Mouse (Mus musculus): ENCODE results near the gene Zfr. TPM values are rescaled to one million over a fixed set of nuclear protein-coding genes. Genes with fewer than 3 reads are reported as not detected.

Zfr gene
- 100 to 1,000 TPM; 227 to 235 TPM for total RNA-seq (2021)

DNA sequence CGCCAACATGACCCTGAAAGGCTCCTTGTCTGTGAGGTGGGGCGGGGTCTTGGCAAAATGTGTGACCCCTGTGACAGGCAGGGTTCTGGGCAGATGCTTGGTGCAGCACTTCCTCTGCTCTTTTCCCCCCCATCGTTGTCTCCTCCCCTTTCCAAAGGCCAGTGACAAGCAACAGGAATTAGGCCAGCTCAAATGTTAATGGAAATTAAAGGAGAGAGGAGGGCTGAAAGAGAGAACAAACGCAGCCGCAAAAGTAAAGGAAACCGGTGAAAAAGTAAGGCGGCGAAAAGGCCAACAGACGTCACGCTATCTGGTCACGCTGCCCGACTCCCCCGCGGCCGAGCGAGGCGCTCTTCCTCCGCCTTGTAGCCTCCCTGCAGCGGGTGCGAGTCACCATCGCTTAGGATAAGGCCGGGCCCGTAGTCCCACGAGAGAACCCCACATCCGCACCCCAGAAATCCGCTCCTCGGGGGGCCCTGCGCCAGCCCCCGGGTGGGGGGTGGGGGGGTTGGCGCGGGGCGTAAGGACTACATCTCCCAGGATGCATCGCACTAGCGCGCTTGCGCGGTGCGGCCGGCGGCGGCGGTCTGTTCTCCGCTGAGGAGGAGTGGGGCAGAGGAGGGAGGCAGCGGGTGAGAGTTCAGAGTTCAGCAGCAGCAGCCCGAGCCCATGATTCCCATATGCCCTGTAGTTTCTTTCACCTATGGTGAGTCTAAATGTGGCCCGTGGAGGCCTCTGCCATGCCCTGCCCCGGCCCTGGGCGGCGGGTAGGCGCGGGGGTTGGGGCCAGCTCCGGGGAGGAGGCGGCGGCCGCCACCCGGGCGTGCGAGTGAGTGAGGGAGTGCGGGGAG lies at the start of gene Zfr:
TSS of gene Zfr (plus strand) at position 590 of the 851 bp plus-strand sequence.
- intact Hi-C loops (cut with DNase I): loop anchor here (10.0 kb wide), 1 partner anchor 123 kb away; the partner anchor contains the start of gene Sub1
- peak; percentile 95 for DNase-seq

DNA sequence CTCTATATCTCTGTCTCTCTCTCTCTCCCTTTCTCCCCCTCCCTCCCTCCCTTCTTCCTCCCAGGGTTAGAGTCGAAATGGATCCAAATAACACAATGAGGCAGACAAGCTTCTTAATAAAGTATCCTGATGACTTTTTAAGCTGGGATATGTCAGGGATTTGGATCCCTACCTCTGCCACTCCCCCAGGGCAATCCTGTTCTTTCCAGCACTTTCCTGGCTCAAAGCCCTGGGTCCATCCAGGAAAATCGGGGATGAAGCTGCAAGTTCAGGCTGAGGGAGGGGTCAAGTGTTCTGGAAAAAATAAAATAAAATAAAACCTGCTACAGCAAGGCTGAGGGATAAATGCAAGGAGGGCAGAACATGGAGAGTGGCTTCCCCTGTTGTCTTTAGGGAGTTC lies 49.7 kb upstream of the Zfr start:
- intact Hi-C loops (cut with DNase I): no loop called here
- no peak for DNase-seq

DNA sequence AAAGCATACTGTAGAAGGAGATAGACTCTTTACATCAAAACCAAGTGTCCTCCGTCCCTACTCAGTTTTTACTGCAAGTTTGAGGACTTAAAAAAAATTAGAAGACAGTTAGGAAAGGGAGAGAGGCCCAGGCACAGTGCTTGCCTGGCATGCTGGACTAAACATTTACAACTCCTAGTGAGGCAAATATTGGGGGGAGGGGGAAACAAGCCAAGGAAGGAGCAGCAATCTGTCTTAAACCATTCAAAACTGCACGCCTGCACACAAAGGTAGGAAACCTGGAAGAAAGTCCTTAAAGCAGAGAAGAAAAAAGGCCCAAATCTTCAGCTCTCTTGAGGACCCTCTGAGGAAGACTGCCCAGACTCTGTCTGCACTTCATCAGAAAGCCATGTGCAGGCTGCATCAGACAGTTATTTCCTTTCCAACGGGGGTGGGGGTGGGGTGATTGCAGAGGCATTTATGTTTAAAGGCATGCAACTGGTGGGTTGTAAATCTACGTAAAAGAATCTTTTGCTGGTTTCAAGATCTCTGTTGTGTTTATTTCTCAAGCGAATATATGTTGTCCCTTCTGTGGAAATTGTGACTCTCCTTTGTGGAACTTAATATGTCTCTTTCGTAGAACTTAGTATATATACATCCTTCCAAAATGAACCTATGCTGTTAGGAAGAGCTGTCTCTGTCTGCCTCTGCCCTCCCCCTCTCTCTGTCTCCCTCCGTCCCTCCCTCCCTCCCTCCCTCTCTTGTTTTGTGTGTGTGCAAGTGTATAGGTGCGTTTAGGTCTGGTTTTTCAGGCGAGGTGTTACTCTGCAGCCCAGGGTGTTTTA lies 49.0 kb upstream of the Zfr start:
- no peak for DNase-seq
- intact Hi-C loops (cut with DNase I): no loop called here

DNA sequence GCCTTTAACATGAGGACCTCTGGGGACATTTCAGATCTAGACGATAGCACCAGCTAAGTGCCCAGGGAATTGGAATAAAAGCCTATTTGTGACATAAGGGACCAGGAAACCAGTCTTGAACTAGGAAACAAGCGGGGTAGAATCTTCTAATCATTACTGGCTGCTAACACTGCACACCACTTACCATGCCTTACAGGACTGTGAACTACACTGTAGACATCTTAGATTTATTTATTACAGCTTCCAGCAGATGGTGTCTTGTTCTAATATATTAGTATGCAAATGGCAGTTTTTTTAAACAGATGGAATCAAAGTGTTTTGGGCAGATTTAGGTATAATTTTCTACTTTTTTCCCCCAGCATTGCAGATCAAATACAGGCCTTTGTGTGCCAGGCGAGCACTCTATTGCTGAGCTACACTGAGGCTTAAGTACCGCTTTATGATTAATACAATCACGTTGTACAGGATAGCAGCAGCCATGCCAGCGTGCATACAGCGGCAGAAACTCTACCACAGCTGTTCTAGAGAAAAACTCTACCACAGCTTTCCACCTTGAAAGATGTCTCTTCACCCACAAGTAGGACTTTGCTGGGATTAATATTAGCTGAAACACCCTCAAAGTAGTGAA lies 44.8 kb upstream of the Zfr start:
- intact Hi-C loops (cut with DNase I): loop anchor here (5.0 kb wide), 1 partner anchor 76 kb away; the partner anchor contains the start of gene Sub1
- DNase-seq: no peak

DNA sequence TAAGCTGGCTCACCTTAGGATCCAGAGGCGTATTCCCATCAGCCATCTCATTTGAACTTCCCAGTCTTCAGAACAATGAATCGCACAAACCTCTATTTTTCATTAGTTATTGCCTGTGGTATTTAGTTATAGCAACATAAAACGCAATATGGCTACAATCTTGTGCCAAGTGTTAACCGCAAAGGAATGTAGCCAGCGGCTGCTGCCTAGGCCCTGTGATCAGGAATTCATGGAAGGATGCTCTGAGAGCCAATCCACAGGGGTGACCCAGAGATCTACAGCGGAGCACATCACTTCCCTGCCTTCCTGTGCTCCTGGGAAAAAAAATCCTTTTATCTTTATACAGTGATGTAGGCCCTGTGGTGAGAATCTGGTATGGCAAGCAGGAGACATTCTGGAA lies 43.2 kb upstream of the Zfr start:
- intact Hi-C loops (cut with DNase I): loop anchor here (5.0 kb wide), 1 partner anchor 77 kb away; the partner anchor contains the start of gene Sub1
- DNase-seq: no peak

DNA sequence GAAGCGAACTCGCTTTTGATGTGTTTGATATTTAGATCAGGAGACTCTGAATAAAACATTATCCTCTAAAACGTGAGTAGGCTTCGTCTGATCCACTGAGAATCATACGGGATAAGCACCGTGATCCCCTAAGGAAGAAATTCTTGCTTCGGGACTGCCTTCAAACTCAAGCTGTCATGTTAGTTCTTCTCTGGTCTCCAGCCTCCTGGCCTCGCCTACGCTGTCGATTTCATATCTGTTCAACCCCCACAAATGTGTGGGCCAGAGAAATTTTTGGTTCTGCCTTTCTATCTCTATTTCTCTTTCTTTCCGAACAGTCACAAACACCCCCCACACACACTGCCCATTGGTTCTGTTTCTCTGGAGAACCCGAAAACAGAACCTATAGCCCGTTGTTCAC lies 35.3 kb upstream of the Zfr start:
- no peak for DNase-seq
- intact Hi-C loops (cut with DNase I): no loop called here

DNA sequence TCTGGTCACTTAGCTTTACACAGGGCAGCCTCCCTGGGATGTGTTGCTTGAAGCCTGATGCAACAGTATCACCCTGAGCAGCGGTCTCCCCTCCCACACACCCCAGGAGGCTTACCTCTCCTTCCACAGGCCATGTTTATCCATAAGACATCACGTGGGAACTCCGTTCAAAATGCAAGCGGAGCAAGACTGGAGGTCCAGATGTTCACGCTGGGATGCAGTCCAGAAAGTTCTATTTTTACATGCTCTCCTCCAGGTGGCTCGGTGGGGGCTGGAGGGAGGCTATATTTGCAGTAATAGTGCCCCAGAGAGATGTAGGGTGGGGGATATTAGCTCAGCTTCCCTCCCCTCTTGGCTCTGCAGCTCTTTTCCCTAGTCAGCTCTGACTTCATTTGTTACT lies 33.5 kb upstream of the Zfr start:
- intact Hi-C loops (cut with DNase I): no loop called here
- DNase-seq: peak; percentile 15

DNA sequence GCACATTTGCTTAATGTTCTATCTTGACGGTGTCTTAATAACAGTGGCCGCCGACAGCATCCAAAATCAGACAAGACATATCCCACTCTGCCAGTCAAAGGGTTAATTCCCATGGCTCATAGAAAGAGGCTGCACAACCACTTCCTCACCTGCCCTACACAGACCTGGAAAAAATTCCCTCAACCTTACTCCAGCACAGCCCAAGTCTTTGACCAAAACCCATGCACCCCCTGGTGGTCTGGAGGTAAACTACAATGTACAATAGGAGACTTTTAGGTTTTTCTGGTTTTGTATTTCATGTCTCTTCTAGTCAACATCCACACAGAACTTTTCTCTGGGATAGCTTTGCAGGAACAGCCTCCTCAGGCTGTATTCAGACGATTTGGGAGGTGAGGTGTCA lies 32.8 kb upstream of the Zfr start:
- peak; percentile 46 for DNase-seq
- intact Hi-C loops (cut with DNase I): no loop called here

DNA sequence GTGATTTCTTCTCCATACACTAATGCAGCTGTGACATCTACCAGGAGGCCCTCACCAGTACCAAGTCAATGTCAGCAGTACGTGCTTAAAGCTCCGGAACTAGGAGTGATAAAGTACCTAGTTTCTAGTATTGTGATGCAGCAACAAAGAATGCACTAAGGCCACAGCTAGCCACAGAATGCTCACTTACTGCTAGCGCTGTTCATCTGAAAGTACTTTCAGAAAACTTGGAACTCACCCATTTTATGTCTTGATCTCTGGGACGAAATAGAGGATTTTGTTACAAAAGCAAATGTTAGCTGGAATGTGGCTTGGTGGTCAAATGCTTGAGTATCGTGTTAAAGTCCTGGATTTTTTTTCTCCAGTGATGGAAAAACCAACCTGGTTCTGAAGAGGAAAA lies 30.0 kb upstream of the Zfr start:
- intact Hi-C loops (cut with DNase I): no loop called here
- no peak for DNase-seq

DNA sequence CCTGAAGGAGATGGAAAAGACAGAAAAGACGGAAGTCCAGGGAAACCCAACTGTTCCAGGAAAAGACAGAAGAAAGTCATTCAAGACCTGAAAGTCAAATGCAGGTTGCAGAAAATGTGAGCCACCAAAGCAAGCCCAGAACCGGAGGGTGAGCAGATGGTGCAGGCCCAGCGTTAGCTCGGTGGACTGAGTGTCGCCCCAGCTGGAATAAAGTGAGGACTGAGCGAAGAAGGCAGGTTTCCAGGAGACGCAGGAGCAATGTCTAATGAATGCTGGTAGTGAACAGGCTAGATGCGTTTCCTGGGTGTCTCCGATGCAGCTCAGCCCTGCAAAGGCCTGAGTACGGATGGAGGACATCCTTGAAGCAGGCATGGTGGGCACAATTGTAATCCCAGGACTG lies 29.5 kb upstream of the Zfr start:
- DNase-seq: no peak
- intact Hi-C loops (cut with DNase I): no loop called here

DNA sequence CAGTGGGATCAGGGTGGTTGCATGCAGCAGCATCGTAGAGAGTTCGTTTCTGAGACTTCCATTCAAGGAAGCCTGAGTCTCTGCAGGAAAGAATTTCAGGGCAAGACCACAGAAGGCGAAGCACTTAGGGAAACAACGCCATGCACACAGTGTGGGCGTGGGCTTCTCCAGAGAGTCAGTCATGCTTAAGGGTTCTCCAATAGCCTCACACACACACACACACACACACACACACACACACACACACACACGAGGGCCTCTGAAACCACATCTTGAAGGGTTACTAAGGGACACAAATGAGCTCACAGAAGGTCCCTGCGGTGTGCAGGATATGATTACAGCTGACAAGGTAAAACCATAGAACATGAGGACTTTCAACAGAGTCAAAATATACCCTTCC lies 27.5 kb upstream of the Zfr start:
- DNase-seq: no peak
- intact Hi-C loops (cut with DNase I): no loop called here

DNA sequence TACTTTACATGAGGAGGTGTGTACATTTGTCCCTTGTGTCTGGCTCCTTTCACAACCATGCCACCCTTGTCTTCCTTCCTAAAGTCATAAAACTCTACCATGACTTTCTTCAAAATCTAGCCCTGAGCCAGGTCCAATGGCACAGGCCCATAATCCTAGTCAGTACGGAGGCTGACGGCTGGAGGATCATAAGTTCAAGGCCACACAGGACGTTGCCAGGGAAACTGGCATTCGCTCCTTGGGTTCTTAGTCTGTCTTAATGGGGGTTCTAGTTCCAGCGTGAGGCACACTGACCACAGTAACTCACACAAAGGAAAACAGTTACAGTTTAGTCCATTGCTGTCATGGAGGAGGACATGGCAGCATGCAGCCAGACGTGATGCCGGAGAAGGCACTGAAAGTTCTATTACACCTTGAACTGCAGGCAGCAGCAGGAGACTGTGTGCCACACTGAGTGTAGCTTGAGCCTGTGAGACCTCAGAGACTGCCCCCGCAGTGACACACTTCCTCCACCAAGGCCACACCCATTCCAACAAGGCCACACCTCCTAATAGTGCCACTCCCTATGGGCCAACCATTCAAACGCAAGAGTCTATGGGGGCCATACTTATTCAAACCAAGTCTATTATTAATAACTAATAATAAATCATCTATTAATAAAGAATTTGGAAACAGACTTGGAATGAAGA lies 26.5 kb upstream of the Zfr start:
- intact Hi-C loops (cut with DNase I): no loop called here

DNA sequence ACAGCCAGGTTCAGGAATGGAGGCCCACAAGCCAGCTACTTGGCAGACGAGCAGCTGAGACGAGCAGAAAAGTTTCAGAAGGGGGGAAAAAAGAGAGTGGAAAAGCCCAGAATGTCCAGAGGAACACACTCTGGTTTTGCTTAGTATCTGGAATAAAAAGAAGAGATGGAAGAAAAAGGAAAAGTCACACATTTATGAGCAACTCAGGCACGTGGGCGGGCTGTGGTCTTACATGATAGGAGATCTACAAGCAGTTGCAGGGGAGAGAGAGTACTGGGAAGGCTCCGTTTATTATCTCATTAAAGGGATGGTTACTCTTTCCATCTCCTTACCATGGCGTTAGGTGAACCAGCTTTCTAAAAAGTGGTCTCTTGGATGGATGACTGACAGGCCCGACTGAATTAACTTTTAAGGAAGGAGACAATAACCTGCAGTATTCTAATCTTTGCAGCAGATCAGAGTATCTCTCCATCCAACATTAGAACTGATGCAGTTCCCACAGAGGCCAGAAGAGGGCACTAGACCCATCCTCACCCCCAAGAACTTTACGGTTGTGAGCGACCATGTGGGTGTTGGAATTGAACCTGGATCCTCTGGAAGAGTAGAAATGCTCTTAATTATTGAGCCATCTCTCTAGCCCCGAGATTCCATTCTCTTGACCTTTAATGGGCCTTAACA lies 25.7 kb upstream of the Zfr start:
- intact Hi-C loops (cut with DNase I): no loop called here
- DNase-seq: peak; percentile 52

More for the DNA sequence above, 26.5 kb upstream of the Zfr start:
- no peak for DNase-seq

DNA sequence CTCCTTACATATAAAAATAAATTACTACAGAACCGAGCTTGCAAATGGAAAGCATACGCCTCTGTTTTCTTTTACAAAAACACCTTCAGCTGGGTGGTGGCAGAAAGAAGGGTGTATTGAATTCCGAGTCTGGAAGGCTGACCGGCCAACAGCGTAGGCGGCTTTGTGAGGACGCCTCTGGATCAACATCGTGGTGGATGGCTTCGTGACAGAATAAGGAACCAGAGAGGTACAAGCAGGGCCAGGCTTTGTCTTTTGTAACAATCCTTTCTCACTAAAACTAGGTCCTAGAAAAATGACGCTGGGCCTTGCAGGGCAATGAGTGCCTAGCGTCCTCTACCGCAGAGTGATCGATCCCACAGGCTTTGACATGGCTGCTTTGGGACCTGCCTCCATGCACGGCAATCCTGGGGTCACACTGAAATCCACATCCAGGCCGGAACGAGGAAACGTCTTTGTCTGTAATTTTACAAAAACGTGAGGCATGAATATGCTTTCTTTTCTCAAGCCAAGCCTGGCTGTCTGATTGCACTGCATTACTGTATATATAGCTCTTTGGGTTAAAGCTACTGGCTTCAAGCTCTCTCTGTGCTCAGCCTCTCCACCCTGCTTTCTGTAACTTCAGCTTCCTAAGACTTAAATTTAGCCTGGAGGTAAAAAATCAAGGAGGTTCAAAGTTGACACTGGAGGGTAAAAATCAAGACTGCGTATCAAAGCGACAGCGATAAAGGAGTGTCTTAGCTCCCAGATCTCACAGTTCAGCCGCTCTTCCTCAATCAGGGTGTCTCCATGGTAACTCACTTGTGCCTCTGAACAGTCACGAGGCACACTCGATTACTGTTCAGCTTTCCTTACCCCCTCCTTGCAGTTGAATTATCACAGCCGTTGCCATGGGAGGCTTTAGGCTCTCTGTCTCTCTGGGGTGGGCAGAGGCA lies 24.3 kb upstream of the Zfr start:
- intact Hi-C loops (cut with DNase I): no loop called here

DNA sequence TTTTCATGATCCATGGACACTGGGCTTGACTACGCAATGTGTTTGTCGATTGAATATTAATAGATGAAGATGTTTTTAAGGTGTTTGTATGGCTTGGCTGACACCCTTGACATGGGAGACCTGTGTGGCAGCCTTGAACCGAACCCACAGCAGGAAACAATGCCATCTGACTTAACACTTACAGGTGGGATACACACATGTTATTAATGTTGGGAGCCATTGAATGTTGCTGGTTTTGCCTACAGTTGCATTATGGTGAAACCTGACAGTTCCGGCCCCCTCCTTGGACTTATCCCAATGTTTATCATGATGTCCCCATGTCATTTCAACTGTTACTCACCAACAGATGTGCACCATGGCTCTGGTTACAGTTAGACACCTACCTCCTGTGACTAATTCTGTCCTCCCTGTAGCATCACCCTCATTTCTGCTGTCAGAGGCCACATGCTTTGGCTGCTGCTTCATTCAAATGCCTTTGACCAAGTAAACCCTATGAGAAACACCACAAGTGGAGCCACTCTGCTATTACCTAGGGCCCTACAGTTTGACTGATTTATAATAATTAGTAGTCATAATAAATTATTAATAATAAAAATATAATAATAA lies 23.6 kb upstream of the Zfr start:
- DNase-seq: no peak
- intact Hi-C loops (cut with DNase I): no loop called here

More for the DNA sequence above, 24.3 kb upstream of the Zfr start:
- DNase-seq: no peak

DNA sequence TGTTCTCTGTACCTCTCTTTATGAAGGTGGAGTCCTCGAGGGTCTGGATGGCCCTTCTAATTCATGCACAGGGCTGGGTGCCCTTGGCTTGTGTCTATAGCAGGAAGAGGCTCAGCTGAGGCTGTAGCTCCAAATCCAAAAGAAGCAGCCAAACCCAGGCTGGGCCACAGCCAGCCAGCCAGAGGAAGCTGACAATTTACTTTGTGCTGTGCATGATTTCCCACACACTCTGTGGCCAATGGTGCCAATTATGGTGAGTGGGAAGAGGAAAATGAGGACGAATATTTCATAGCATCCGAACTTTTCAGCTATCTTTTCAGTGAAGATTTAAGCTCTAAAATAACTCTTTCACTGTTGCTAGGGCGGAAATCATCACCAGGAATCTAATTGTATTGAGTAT lies 21.2 kb upstream of the Zfr start:
- peak; percentile 55 for DNase-seq
- intact Hi-C loops (cut with DNase I): no loop called here

DNA sequence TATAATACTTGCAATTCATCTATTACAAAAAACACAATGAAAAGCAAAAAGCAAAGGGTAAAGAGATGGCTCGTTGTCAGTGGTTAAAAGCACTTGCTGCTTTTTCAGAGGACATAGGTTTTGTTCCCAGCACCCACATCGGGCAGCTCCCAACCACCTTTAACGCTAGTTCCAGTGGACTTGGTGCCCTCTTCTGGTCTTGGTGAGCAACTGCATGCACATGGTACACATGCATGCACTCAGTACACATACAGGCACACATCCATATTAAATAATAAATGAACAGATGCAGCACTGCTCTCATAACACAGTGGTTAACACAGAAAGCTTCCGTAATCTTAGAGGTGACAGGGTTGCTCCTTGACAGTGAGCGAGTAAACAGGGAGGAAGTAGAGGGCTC lies 20.3 kb upstream of the Zfr start:
- DNase-seq: no peak
- intact Hi-C loops (cut with DNase I): no loop called here

DNA sequence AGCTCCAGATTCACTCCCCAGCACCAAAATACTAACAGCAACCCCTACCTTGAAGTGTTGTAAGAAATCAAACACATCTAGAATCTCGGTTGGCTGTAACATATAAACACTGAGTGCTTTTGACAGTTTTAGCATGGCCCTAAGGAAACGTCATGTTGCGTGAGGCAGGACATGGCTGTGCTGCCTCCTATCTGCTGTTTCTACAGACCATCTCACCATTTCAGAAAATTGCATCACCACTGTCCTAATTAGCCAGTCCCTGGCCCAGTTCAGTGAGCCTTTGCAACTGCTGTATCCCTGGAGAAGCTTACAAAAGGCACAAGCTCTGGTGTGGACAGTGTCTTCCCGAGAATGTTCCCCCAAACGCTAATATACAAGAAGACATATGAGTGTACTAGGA lies 16.7 kb upstream of the Zfr start:
- no peak for DNase-seq
- intact Hi-C loops (cut with DNase I): no loop called here

DNA sequence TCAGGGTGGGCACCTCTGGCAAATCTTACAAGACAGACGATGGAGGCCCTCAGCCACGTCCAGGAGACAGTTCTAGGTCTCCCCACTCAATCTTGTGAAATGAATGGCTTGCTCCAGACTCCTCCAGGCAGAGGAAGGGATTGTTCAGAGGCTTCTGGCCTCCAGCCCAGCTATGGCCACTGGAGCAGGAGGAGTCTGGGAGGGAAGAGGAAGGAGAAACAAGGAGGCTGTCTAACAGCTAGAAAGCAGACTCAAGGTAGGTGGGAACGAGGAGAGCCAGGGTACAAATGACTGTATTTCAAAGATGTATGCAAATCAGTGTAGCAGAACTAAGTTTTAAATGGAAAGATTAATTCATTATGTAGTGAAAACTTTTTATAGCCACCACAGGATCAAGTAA lies 13.9 kb upstream of the Zfr start:
- intact Hi-C loops (cut with DNase I): no loop called here
- DNase-seq: no peak

Data from left cerebral cortex, postnatal 4 days (tissue).